Mouse (Mus musculus): Measurements from ENCODE around the gene Ugt1a6b. TPM values are rescaled to one million over a fixed set of nuclear protein-coding genes. Genes with fewer than 3 reads are reported as not detected.
"Not testable (repeated sequence)": the region's sequence is repeated elsewhere in the genome, so short reads cannot be mapped to it uniquely, and the experiment has no call there.

Gene Ugt1a6b
- polyA plus RNA-seq, 1 experiment, result 8.5 TPM

- H3K27me3 ChIP-seq (replicated peaks; ENCODE audit: control insufficient read depth, insufficient read depth, low read length), result no peaks in the 10 kb centered on the region
- no peak overlapping the region for H3K27ac ChIP-seq (ENCODE audit: insufficient read depth, low read depth, low read length)
- TF ChIP-seq POLR2A (IDR thresholded peaks at IDR 0.05; ENCODE audit: low read depth, low read length) (no peak), CTCF (conservative IDR thresholded peaks at IDR 0.05; ENCODE audit: insufficient read depth, insufficient read length, low read depth, low read length) (no peak)
- H3K4me1 ChIP-seq (ENCODE audit: control insufficient read depth, insufficient read depth, low read length), result no peaks in the 10 kb centered on the region
- WGBS, result 74% methylated on average over 9 of the region's 9 CpGs
- H3K4me3 ChIP-seq (ENCODE audit: insufficient read depth, low read depth, low read length), result no peak overlapping the region
- no peaks in the 10 kb centered on the region for H3K36me3 ChIP-seq (ENCODE audit: control insufficient read depth, insufficient read depth, low read length)
- DNase-seq, result peak; percentile 23
These were observed 115.0 kb downstream of the Ugt1a6b start for GRCm38 (mm10) chr1:88218051-88218450.

GRCm38 (mm10) chr1:88218591-88218990, 115.5 kb downstream of the Ugt1a6b start:
- H3K27ac ChIP-seq (ENCODE audit: insufficient read depth, low read depth, low read length), result no peak overlapping the region
- DNase-seq, result no peak
- no peak for TF ChIP-seq POLR2A (IDR thresholded peaks at IDR 0.05; ENCODE audit: low read depth, low read length)
- no peak for TF ChIP-seq CTCF (conservative IDR thresholded peaks at IDR 0.05; ENCODE audit: insufficient read depth, insufficient read length, low read depth, low read length)
- H3K4me3 ChIP-seq (ENCODE audit: insufficient read depth, low read depth, low read length), result no peak overlapping the region
- H3K36me3 ChIP-seq (ENCODE audit: control insufficient read depth, insufficient read depth, low read length), result no peaks in the 10 kb centered on the region
- H3K27me3 ChIP-seq (replicated peaks; ENCODE audit: control insufficient read depth, insufficient read depth, low read length), result no peaks in the 10 kb centered on the region
- no peaks in the 10 kb centered on the region for H3K4me1 ChIP-seq (ENCODE audit: control insufficient read depth, insufficient read depth, low read length)
- 50% methylated on average over 4 of the region's 4 CpGs for WGBS

- Histone ChIP-seq H3K4me3 (ENCODE audit: insufficient read depth, low read depth, low read length) (no peak overlapping the region), H3K36me3 (ENCODE audit: control insufficient read depth, insufficient read depth, low read length) (no peaks in the 10 kb centered on the region), H3K27me3 (replicated peaks; ENCODE audit: control insufficient read depth, insufficient read depth, low read length) (no peaks in the 10 kb centered on the region), H3K27ac (ENCODE audit: insufficient read depth, low read depth, low read length) (no peak overlapping the region), H3K4me1 (ENCODE audit: control insufficient read depth, insufficient read depth, low read length) (no peaks in the 10 kb centered on the region)
- TF ChIP-seq CTCF (conservative IDR thresholded peaks at IDR 0.05; ENCODE audit: insufficient read depth, insufficient read length, low read depth, low read length) (no peak), POLR2A (IDR thresholded peaks at IDR 0.05; ENCODE audit: low read depth, low read length) (no peak)
- WGBS, result 13% methylated on average over 1 of the region's 1 CpGs
- DNase-seq, result peak; percentile 16
These were observed 116.0 kb downstream of the Ugt1a6b start for GRCm38 (mm10) chr1:88219054-88219453.

GRCm38 (mm10) chr1:88220336-88220735, 117.3 kb downstream of the Ugt1a6b start:
- no peak for DNase-seq
- H3K27ac ChIP-seq (ENCODE audit: insufficient read depth, low read depth, low read length), result no peak overlapping the region
- H3K4me1 ChIP-seq (ENCODE audit: control insufficient read depth, insufficient read depth, low read length), result no peaks in the 10 kb centered on the region
- TF ChIP-seq POLR2A (IDR thresholded peaks at IDR 0.05; ENCODE audit: low read depth, low read length) (no peak), CTCF (conservative IDR thresholded peaks at IDR 0.05; ENCODE audit: insufficient read depth, insufficient read length, low read depth, low read length) (no peak)
- no peaks in the 10 kb centered on the region for H3K36me3 ChIP-seq (ENCODE audit: control insufficient read depth, insufficient read depth, low read length)
- no peak overlapping the region for H3K4me3 ChIP-seq (ENCODE audit: insufficient read depth, low read depth, low read length)
- H3K27me3 ChIP-seq (replicated peaks; ENCODE audit: control insufficient read depth, insufficient read depth, low read length), result no peaks in the 10 kb centered on the region

- Histone ChIP-seq H3K4me1 (ENCODE audit: control insufficient read depth, insufficient read depth, low read length) (no peaks in the 10 kb centered on the region), H3K36me3 (ENCODE audit: control insufficient read depth, insufficient read depth, low read length) (no peaks in the 10 kb centered on the region), H3K4me3 (ENCODE audit: insufficient read depth, low read depth, low read length) (no peak overlapping the region), H3K27me3 (replicated peaks; ENCODE audit: control insufficient read depth, insufficient read depth, low read length) (no peaks in the 10 kb centered on the region), H3K27ac (ENCODE audit: insufficient read depth, low read depth, low read length) (no peak overlapping the region)
- WGBS, result 48% methylated on average over 2 of the region's 2 CpGs
- no peak for DNase-seq
- no peak for TF ChIP-seq POLR2A (IDR thresholded peaks at IDR 0.05; ENCODE audit: low read depth, low read length)
- TF ChIP-seq CTCF (conservative IDR thresholded peaks at IDR 0.05; ENCODE audit: insufficient read depth, insufficient read length, low read depth, low read length), result no peak
These were observed 119.2 kb downstream of the Ugt1a6b start for GRCm38 (mm10) chr1:88222216-88222615.

- H3K27ac ChIP-seq (ENCODE audit: insufficient read depth, low read depth, low read length); DNase-seq; H3K27me3 ChIP-seq (replicated peaks; ENCODE audit: control insufficient read depth, insufficient read depth, low read length); H3K4me3 ChIP-seq (ENCODE audit: insufficient read depth, low read depth, low read length); H3K4me1 ChIP-seq (ENCODE audit: control insufficient read depth, insufficient read depth, low read length); H3K36me3 ChIP-seq (ENCODE audit: control insufficient read depth, insufficient read depth, low read length): not testable (repeated sequence)
These were observed 120.0 kb downstream of the Ugt1a6b start for GRCm38 (mm10) chr1:88223011-88223515.

GRCm38 (mm10) chr1:88223591-88223990, 120.5 kb downstream of the Ugt1a6b start:
- DNase-seq, result no peak
- WGBS, result 54% methylated on average over 1 of the region's 1 CpGs
- no peak overlapping the region for H3K27ac ChIP-seq (ENCODE audit: insufficient read depth, low read depth, low read length)
- TF ChIP-seq CTCF (conservative IDR thresholded peaks at IDR 0.05; ENCODE audit: insufficient read depth, insufficient read length, low read depth, low read length) (no peak), POLR2A (IDR thresholded peaks at IDR 0.05; ENCODE audit: low read depth, low read length) (no peak)
- H3K27me3 ChIP-seq (replicated peaks; ENCODE audit: control insufficient read depth, insufficient read depth, low read length), result no peaks in the 10 kb centered on the region
- H3K4me1 ChIP-seq (ENCODE audit: control insufficient read depth, insufficient read depth, low read length), result no peaks in the 10 kb centered on the region
- no peaks in the 10 kb centered on the region for H3K36me3 ChIP-seq (ENCODE audit: control insufficient read depth, insufficient read depth, low read length)
- H3K4me3 ChIP-seq (ENCODE audit: insufficient read depth, low read depth, low read length), result no peak overlapping the region
